Mouse (Mus musculus) hindbrain, embryonic 16.5 days (tissue): Measurements from ENCODE around the gene Ikzf1. TPM values are rescaled to one million over a fixed set of nuclear protein-coding genes. Genes with fewer than 3 reads are reported as not detected.

Experiments
- ATAC-seq: fragments of 200-750 bp; cut with Nextera tagmentation; 2 replicates; pipeline ENCODE4 v1.8.0; 2017; ENCODE audit warnings: moderate TSS enrichment, moderate library complexity
- H3K27ac ChIP-seq: fragments of 300-500 bp; sonication (generic); 2 replicates; pipeline ENCODE4 v1.5.1; 2014; ENCODE audit warnings: low read depth, mild to moderate bottlenecking, control low read depth, low read length, moderate library complexity
- H3K27me3 ChIP-seq: fragments of 300-500 bp; sonication (generic); replicated peaks from 2 replicates; pipeline ENCODE4 v1.6.1; 2014; ENCODE audit warnings: low read length; ENCODE audit not compliant: control insufficient read depth, insufficient read depth
- H3K36me3 ChIP-seq: fragments of 300-500 bp; sonication (generic); 2 replicates; pipeline ENCODE4 v1.6.1; 2014; ENCODE audit warnings: mild to moderate bottlenecking, low read length, moderate library complexity, mixed read lengths; ENCODE audit not compliant: control insufficient read depth, insufficient read depth
- H3K4me1 ChIP-seq: fragments of 300-500 bp; sonication (generic); 2 replicates; pipeline ENCODE4 v1.6.1; 2014; ENCODE audit warnings: low read depth, low read length; ENCODE audit not compliant: control insufficient read depth, insufficient read depth
- H3K4me2 ChIP-seq: fragments of 300-500 bp; sonication (generic); 2 replicates; pipeline ENCODE4 v1.6.1; 2014; ENCODE audit warnings: mild to moderate bottlenecking, low read length, control low read depth, moderate library complexity
- H3K4me3 ChIP-seq: fragments of 300-500 bp; sonication (generic); 2 replicates; pipeline ENCODE4 v1.5.1; 2014; ENCODE audit warnings: mild to moderate bottlenecking, low read length, control low read depth, moderate library complexity
- H3K9ac ChIP-seq: fragments of 300-500 bp; sonication (generic); 2 replicates; pipeline ENCODE4 v1.6.1; 2014; ENCODE audit warnings: low read depth, mild to moderate bottlenecking, control low read depth, low read length, moderate library complexity
- H3K9me3 ChIP-seq: fragments of 300-500 bp; sonication (generic); 2 replicates; pipeline ENCODE4 v1.6.1; 2014; ENCODE audit warnings: mild to moderate bottlenecking, low read length, moderate library complexity; ENCODE audit not compliant: control insufficient read depth
- WGBS: fragments of 180-500 bp; shearing (Covaris S2); extraction: QIAGEN DNeasy Blood & Tissue Kit; methylation state at CpG from one replicate; pipeline ENCODE4 v1.1.7; 2014; 5-methylcytosine and 5-hydroxymethylcytosine counted together
- polyA plus RNA-seq: library from polyadenylated mRNA; unstranded; fragments of >200 nt; fragmentation: Nextera tagmentation; extraction: Ambion mirVana; gene quantifications from 2 replicates; pipeline ENCODE4 v1.2.1, GENCODE M21; 2015

The Ikzf1 gene
- polyA plus RNA-seq, 1 experiment from 2014 or later, result 1.3 TPM

- H3K27ac ChIP-seq, result no peak overlapping the region
- WGBS, result 94% methylated on average over 4 of the region's 4 CpGs
- H3K27me3 ChIP-seq, result no peaks in the 10 kb centered on the region
- no peak overlapping the region for H3K9ac ChIP-seq
- 0 out of 2 replicates have a peak, but pooled peaks cover 3% of the 10 kb centered on the region for H3K36me3 ChIP-seq
- no peaks in the 10 kb centered on the region for H3K9me3 ChIP-seq
- H3K4me2 ChIP-seq, result no peak overlapping the region
- ATAC-seq, result no peak
- H3K4me1 ChIP-seq, result peaks cover 6% of the 10 kb centered on the region
- H3K4me3 ChIP-seq, result no peak overlapping the region
These were observed 121.1 kb downstream of the Ikzf1 start for GRCm38 (mm10) chr11:11805951-11806350.

GRCm38 (mm10) chr11:11808035-11808819, 123.4 kb downstream of the Ikzf1 start:
- Histone ChIP-seq H3K4me2 (peak overlapping the region; percentile 86), H3K9ac (peak overlapping the region; percentile 91), H3K36me3 (no peaks in the 10 kb centered on the region), H3K9me3 (no peaks in the 10 kb centered on the region), H3K27ac (no peak overlapping the region), H3K27me3 (no peaks in the 10 kb centered on the region), H3K4me1 (peaks cover 6% of the 10 kb centered on the region), H3K4me3 (peak overlapping the region; percentile 63)
- ATAC-seq, result no peak
- WGBS, result 11% methylated on average over 25 of the region's 25 CpGs

GRCm38 (mm10) chr11:11808820-11809403, 124.1 kb downstream of the Ikzf1 start, which contains the start of gene Fignl1:
Fignl1 (minus strand) TSS chr11:11808962.
- no peaks in the 10 kb centered on the region for H3K27me3 ChIP-seq
- H3K9ac ChIP-seq, result peak within 1 kb of the TSS; percentile 91
- WGBS, result under 1% methylated on average over 53 of the region's 53 CpGs
- H3K4me3 ChIP-seq, result peak within 1 kb of the TSS; percentile 63
- H3K9me3 ChIP-seq, result no peaks in the 10 kb centered on the region
- H3K4me1 ChIP-seq, result peaks cover 6% of the 10 kb centered on the region
- H3K36me3 ChIP-seq, result no peaks in the 10 kb centered on the region
- peak within 1 kb of the TSS; percentile 95 for H3K27ac ChIP-seq
- peak; percentile 98 for ATAC-seq
- H3K4me2 ChIP-seq, result peak within 1 kb of the TSS; percentile 86

GRCm38 (mm10) chr11:11809404-11810175, 124.8 kb downstream of the Ikzf1 start:
- WGBS, result 5% methylated on average over 11 of the region's 11 CpGs
- Histone ChIP-seq H3K27ac (peak overlapping the region; percentile 95), H3K4me2 (peak overlapping the region; percentile 86), H3K9me3 (no peaks in the 10 kb centered on the region), H3K9ac (peak overlapping the region; percentile 91), H3K27me3 (no peaks in the 10 kb centered on the region), H3K36me3 (no peaks in the 10 kb centered on the region), H3K4me3 (peak overlapping the region; percentile 63), H3K4me1 (peaks cover 6% of the 10 kb centered on the region)
- ATAC-seq, result no peak; the same call in 1 of the 2 replicates

GRCm38 (mm10) chr11:11811906-11812480, 127.2 kb downstream of the Ikzf1 start:
- no peak for ATAC-seq
- H3K27me3 ChIP-seq, result no peaks in the 10 kb centered on the region
- peaks cover 6% of the 10 kb centered on the region for H3K4me1 ChIP-seq
- H3K9ac ChIP-seq, result peak overlapping the region; percentile 46; the same call in 1 of the 2 replicates
- H3K4me3 ChIP-seq, result peak overlapping the region; percentile 18; the same call in 1 of the 2 replicates
- no peaks in the 10 kb centered on the region for H3K9me3 ChIP-seq
- peak overlapping the region; percentile 50; the same call in 1 of the 2 replicates for H3K27ac ChIP-seq
- no peaks in the 10 kb centered on the region for H3K36me3 ChIP-seq
- peak overlapping the region; percentile 50 for H3K4me2 ChIP-seq
- WGBS, result 22% methylated on average over 9 of the region's 9 CpGs

DNA sequence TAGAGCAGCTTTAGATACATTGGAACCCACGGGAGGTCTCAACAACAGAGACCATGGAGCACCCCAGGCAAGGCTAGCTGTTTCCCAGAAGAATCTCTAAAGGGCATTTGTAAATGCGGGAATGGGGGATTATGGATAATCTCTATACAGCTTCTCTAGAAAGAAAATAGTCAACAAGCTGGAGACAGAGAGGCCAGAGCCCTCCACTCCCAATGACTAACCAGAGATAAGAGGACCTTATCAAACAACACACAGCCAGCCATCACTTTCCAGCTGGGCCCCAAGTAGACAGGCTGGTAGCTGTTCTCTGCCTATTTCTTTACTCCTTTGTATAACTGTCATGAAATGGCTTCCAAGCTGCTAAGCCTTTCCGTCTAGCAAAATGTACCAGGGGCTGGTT, 130.9 kb downstream of the Ikzf1 start:
- no peak for ATAC-seq
- H3K4me2 ChIP-seq, result no peak overlapping the region
- no peak overlapping the region for H3K9ac ChIP-seq
- H3K4me3 ChIP-seq, result no peak overlapping the region
- H3K4me1 ChIP-seq, result no peaks in the 10 kb centered on the region
- 74% methylated on average over 3 of the region's 3 CpGs for WGBS
- no peaks in the 10 kb centered on the region for H3K27me3 ChIP-seq
- no peaks in the 10 kb centered on the region for H3K9me3 ChIP-seq
- no peak overlapping the region for H3K27ac ChIP-seq
- no peaks in the 10 kb centered on the region for H3K36me3 ChIP-seq

DNA sequence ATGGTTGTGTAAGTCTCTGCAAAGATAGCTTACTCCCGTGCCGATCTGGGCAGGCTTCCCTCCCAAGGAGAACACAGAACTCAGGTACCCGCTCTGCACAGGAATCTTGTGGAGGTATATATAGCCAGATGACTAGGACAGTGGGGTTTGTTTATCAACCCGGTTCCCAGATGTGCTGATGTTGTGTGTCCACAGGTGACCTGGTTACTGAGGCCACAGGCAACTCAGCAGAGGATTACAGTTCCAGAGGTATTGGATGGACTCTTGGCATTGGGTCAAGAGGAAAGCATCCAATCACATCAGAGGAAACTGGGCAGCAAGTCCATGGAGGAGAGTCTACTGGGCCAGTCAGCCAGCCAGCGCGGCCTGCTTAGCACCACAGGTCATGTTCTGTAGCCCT, 134.0 kb downstream of the Ikzf1 start:
- H3K9me3 ChIP-seq, result no peaks in the 10 kb centered on the region
- ATAC-seq, result no peak
- no peaks in the 10 kb centered on the region for H3K36me3 ChIP-seq
- no peak overlapping the region for H3K4me2 ChIP-seq
- no peaks in the 10 kb centered on the region for H3K27me3 ChIP-seq
- no peak overlapping the region for H3K27ac ChIP-seq
- H3K4me1 ChIP-seq, result peaks cover 13% of the 10 kb centered on the region
- 90% methylated on average over 6 of the region's 6 CpGs for WGBS
- H3K9ac ChIP-seq, result no peak overlapping the region
- H3K4me3 ChIP-seq, result no peak overlapping the region

DNA sequence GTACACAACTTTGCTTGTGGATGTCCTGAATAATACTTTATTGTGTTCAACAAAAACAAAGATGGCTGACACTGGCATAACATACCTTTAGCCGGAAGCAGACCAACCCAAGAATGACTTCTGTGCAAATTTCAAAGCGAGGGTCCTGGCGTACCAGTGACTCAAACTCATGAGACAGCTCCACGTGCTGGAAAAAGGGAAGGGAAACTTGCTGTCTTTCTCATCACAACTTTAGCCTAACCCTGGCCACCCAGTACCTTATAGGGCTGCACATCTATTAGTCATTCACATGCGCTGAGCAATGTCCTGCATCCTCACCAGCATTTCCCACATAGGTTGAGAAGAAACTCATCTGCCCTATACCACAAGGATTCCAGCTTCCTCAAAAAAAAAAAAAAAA, 134.4 kb downstream of the Ikzf1 start:
- no peak overlapping the region for H3K9ac ChIP-seq
- H3K4me3 ChIP-seq, result no peak overlapping the region
- no peak overlapping the region for H3K27ac ChIP-seq
- H3K4me1 ChIP-seq, result peaks cover 13% of the 10 kb centered on the region
- 92% methylated on average over 5 of the region's 5 CpGs for WGBS
- no peaks in the 10 kb centered on the region for H3K9me3 ChIP-seq
- ATAC-seq, result no peak
- H3K4me2 ChIP-seq, result no peak overlapping the region
- no peaks in the 10 kb centered on the region for H3K36me3 ChIP-seq
- H3K27me3 ChIP-seq, result no peaks in the 10 kb centered on the region; the same call in 1 of the 2 replicates
